Mouse (Mus musculus): ENCODE measurements around the gene Armc9.

DNA sequence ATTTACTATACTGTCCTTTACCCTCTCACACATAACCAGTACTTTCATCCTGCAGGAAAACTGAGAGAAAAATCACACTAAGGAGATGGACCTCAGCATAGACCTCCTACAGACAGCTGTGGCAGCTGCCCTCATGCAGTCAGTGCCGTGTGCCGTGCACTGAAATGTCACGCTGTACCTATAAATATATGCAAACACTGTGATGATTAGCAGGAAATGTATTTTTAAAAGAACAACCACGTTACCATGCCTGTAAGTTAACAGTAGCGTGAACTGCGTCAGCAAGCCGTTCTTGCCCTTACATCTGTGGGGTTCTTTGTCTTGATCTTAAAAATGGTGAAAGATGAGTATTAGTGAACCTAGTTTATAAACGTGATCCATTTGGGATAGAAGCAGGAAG is 98.8 kb downstream of the Armc9 start:
- TF ChIP-seq CTCF (IDR thresholded peaks at IDR 0.05; ENCODE audit: low read depth, low read length) (no peak), POLR2A (IDR thresholded peaks at IDR 0.05; ENCODE audit: extremely low read depth, insufficient read depth, low read length) (no peak)

All from liver, adult 2 months (tissue).